Mouse (Mus musculus): ENCODE data around the gene Clec11a.

DNA sequence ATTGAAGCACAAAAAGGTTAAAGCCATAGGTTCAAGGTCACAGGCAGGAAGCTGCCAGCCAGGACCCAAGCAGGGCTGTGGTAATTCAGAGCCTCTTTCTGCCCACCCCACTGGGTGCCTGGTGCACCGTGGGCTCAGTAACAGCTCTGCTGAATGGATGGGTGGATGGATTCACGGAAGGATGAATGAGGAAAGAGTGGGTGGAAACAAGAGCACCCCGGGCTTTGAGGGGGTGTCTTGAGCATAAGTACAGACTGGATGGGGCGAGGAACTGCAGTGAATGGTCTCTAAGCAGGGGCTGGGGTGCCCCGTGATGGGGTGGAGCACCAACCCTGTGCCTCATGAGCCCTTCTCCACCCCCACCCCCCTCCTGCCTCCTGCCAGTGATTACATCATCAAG is 35.0 kb upstream of the Clec11a start:
- TF ChIP-seq POLR2A (IDR thresholded peaks at IDR 0.05; ENCODE audit: borderline replicate concordance, insufficient read depth, low read length) (no peak), CTCF (IDR thresholded peaks at IDR 0.05; ENCODE audit: borderline replicate concordance, insufficient read depth, low read depth, low read length) (no peak)
